Mouse (Mus musculus): ENCODE results near the gene Grin2d. TPM values are rescaled to one million over a fixed set of nuclear protein-coding genes. Genes with fewer than 3 reads are reported as not detected.

The Grin2d gene
- polyA plus RNA-seq, 1 experiment from 2014 or later, result 0.60 TPM

- Histone ChIP-seq H3K4me3 (peak overlapping the region; percentile 34), H3K27me3 (peaks cover 65% of the 10 kb centered on the region), H3K9ac (replicated peaks) (no peak overlapping the region), H3K4me1 (peaks cover 54% of the 10 kb centered on the region), H3K27ac (replicated peaks) (no peak overlapping the region), H3K9me3 (no peaks in the 10 kb centered on the region), H3K4me2 (replicated peaks) (peak overlapping the region; percentile 53), H3K36me3 (peaks cover 3% of the 10 kb centered on the region; the same call in 1 of the 2 replicates)
- WGBS, result 14% methylated on average over 8 of the region's 8 CpGs
- ATAC-seq (ENCODE audit: low FRiP score, low read depth), result no peak
Measured at GRCm38 (mm10) chr7:45869107-45869670, 9.0 kb downstream of the Grin2d start.

- H3K4me2 ChIP-seq (replicated peaks), result peak overlapping the region; percentile 77
- peak overlapping the region; percentile 79; the same call in 1 of the 2 replicates for H3K9ac ChIP-seq (replicated peaks)
- no peaks in the 10 kb centered on the region for H3K9me3 ChIP-seq
- H3K4me1 ChIP-seq, result peaks cover 46% of the 10 kb centered on the region
- ATAC-seq (ENCODE audit: low FRiP score, low read depth), result no peak
- WGBS, result 3% methylated on average over 2 of the region's 2 CpGs
- 0 out of 2 replicates have a peak overlapping the region, but pooled peaks have one; percentile 66 for H3K4me3 ChIP-seq
- H3K27ac ChIP-seq (replicated peaks), result no peak overlapping the region
- peaks cover 68% of the 10 kb centered on the region for H3K27me3 ChIP-seq
- no peaks in the 10 kb centered on the region for H3K36me3 ChIP-seq
Measured at GRCm38 (mm10) chr7:45867871-45868270, 10.3 kb downstream of the Grin2d start.

GRCm38 (mm10) chr7:45865925-45866910 lies 12.0 kb downstream of the Grin2d start:
- Histone ChIP-seq H3K27ac (replicated peaks) (peak overlapping the region; percentile 55), H3K4me2 (replicated peaks) (peak overlapping the region; percentile 77), H3K27me3 (peaks cover 66% of the 10 kb centered on the region), H3K4me1 (peaks cover 46% of the 10 kb centered on the region), H3K4me3 (peak overlapping the region; percentile 66), H3K9ac (replicated peaks) (peak overlapping the region; percentile 79), H3K9me3 (no peaks in the 10 kb centered on the region), H3K36me3 (no peaks in the 10 kb centered on the region)
- WGBS, result under 1% methylated on average over 91 of the region's 117 CpGs
- peak; percentile 72 for ATAC-seq (ENCODE audit: low FRiP score, low read depth)

GRCm38 (mm10) chr7:45864435-45864834 lies 13.7 kb downstream of the Grin2d start:
- Histone ChIP-seq H3K27me3 (peaks cover 50% of the 10 kb centered on the region), H3K36me3 (no peaks in the 10 kb centered on the region), H3K4me2 (replicated peaks) (no peak overlapping the region), H3K4me1 (peaks cover 37% of the 10 kb centered on the region), H3K9ac (replicated peaks) (no peak overlapping the region), H3K4me3 (no peak overlapping the region), H3K9me3 (no peaks in the 10 kb centered on the region), H3K27ac (replicated peaks) (no peak overlapping the region)
- 67% methylated on average over 3 of the region's 3 CpGs for WGBS
- no peak for ATAC-seq (ENCODE audit: low FRiP score, low read depth)

DNA sequence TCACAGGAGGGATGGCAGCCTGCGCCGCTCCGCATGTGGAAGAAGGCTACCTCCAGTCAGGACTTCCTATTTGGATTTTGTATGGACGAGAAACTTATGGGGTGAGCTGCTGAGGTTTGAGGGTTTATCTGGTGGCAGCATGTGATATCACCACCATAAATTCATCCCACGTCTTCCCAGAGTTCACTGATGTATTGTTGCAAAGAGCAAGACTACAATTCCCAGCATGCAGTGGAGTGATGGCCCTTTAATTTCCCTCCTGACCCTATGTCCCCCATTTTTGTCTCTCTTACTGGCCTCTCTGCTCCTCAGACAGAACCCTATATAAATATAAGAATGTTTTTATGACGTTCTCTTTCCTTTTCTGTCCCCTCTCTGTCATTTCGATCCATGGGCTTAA lies 15.4 kb downstream of the Grin2d start:
- Histone ChIP-seq H3K4me2 (replicated peaks) (no peak overlapping the region), H3K36me3 (no peaks in the 10 kb centered on the region), H3K4me3 (no peak overlapping the region), H3K27me3 (peaks cover 50% of the 10 kb centered on the region), H3K4me1 (peaks cover 25% of the 10 kb centered on the region), H3K9me3 (no peaks in the 10 kb centered on the region), H3K9ac (replicated peaks) (no peak overlapping the region), H3K27ac (replicated peaks) (no peak overlapping the region)
- WGBS, result 86% methylated on average over 7 of the region's 7 CpGs
- no peak for ATAC-seq (ENCODE audit: low FRiP score, low read depth)

- Histone ChIP-seq H3K36me3 (no peaks in the 10 kb centered on the region), H3K4me3 (no peak overlapping the region), H3K9me3 (no peaks in the 10 kb centered on the region), H3K4me1 (peaks cover 17% of the 10 kb centered on the region), H3K27ac (replicated peaks) (no peak overlapping the region), H3K27me3 (peaks cover 46% of the 10 kb centered on the region), H3K4me2 (replicated peaks) (no peak overlapping the region), H3K9ac (replicated peaks) (no peak overlapping the region)
- WGBS, result 59% methylated on average over 4 of the region's 4 CpGs
- ATAC-seq (ENCODE audit: low FRiP score, low read depth), result no peak
Measured at GRCm38 (mm10) chr7:45859008-45859407, 19.2 kb downstream of the Grin2d start.

- peaks cover 43% of the 10 kb centered on the region for H3K27me3 ChIP-seq
- H3K4me2 ChIP-seq (replicated peaks), result peak overlapping the region; percentile 55
- H3K4me3 ChIP-seq, result peak overlapping the region; percentile 32
- H3K36me3 ChIP-seq, result no peaks in the 10 kb centered on the region
- peak overlapping the region; percentile 37 for H3K9ac ChIP-seq (replicated peaks)
- H3K9me3 ChIP-seq, result no peaks in the 10 kb centered on the region
- WGBS, result 2% methylated on average over 30 of the region's 30 CpGs
- peaks cover 17% of the 10 kb centered on the region for H3K4me1 ChIP-seq
- H3K27ac ChIP-seq (replicated peaks), result no peak overlapping the region
- peak; percentile 9; the same call in 1 of the 2 replicates for ATAC-seq (ENCODE audit: low FRiP score, low read depth)
Measured at GRCm38 (mm10) chr7:45856950-45857901, 21.0 kb downstream of the Grin2d start.

DNA sequence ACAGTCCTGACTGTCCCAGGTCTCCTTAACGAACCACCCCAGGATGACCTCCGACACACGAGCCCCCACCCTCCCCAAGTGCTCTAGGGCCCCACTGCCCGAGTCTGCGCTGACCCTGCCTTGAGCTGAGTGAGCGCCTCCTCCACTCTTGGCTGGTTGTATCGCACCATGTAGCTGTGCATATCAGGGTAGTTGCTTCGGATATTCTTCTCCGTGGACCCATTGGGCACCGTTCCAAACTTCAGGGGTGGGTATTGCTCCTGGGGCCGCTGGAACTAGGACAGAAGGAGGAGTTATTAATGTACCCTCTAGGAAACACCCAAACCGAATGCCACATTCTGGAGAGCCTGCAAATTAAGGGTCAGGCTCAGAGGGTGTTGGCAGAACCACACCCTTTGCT lies 25.1 kb downstream of the Grin2d start:
- Histone ChIP-seq H3K27me3 (peaks cover 26% of the 10 kb centered on the region), H3K9ac (replicated peaks) (no peak overlapping the region)
- WGBS, result 83% methylated on average over 12 of the region's 12 CpGs

DNA sequence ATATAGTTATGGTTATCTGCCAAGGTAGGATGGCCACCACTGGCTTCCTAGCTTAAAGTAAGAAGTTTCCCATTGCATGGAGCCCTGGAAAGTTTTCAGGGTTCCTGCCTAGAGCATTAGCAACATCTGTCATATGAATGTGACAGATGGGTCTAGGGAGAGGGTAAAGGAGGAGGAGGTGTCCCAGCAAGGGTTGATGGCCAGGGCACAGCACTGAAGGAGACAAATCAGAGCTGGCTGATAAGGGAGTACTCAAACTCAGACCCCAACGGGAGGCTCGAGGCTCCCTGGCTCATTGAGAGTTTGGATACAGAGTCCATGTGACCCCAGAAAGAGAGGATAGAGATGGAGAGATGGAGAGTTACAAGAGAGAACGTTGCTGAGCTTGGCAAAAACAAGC lies 27.5 kb downstream of the Grin2d start:
- Histone ChIP-seq H3K4me2 (replicated peaks) (no peak overlapping the region), H3K9ac (replicated peaks) (no peak overlapping the region), H3K9me3 (no peaks in the 10 kb centered on the region), H3K4me3 (no peak overlapping the region), H3K27me3 (peaks cover 4% of the 10 kb centered on the region; the same call in 1 of the 2 replicates), H3K4me1 (peaks cover 6% of the 10 kb centered on the region), H3K27ac (replicated peaks) (no peak overlapping the region), H3K36me3 (no peaks in the 10 kb centered on the region)
- ATAC-seq (ENCODE audit: low FRiP score, low read depth), result no peak
- 84% methylated on average over 3 of the region's 3 CpGs for WGBS

More for the DNA sequence above, 25.1 kb downstream of the Grin2d start:
- H3K4me3 ChIP-seq, result no peak overlapping the region
- H3K4me2 ChIP-seq (replicated peaks), result no peak overlapping the region
- H3K36me3 ChIP-seq, result no peaks in the 10 kb centered on the region
- H3K4me1 ChIP-seq, result peaks cover 14% of the 10 kb centered on the region
- no peaks in the 10 kb centered on the region for H3K9me3 ChIP-seq
- no peak overlapping the region for H3K27ac ChIP-seq (replicated peaks)
- ATAC-seq (ENCODE audit: low FRiP score, low read depth), result no peak

- Histone ChIP-seq H3K27me3 (peaks cover 4% of the 10 kb centered on the region; the same call in 1 of the 2 replicates), H3K4me2 (replicated peaks) (no peak overlapping the region), H3K27ac (replicated peaks) (no peak overlapping the region), H3K9ac (replicated peaks) (no peak overlapping the region), H3K36me3 (no peaks in the 10 kb centered on the region), H3K4me1 (peaks cover 6% of the 10 kb centered on the region), H3K4me3 (no peak overlapping the region), H3K9me3 (no peaks in the 10 kb centered on the region)
- WGBS, result 3% methylated on average over 6 of the region's 6 CpGs
- no peak for ATAC-seq (ENCODE audit: low FRiP score, low read depth)
Measured at GRCm38 (mm10) chr7:45848447-45849027, 29.6 kb downstream of the Grin2d start.

Measured in midbrain, embryonic 12.5 days (tissue).